Mouse (Mus musculus) left cerebral cortex, adult 6 months (tissue): ENCODE results near the gene Brwd3. TPM values are rescaled to one million over a fixed set of nuclear protein-coding genes. Genes with fewer than 3 reads are reported as not detected.

Experiments used
- long read RNA-seq, 2 experiments: library from polyadenylated mRNA; unstranded; transcript quantifications; one replicate each; pipeline ENCODE4 v2.0.0; 2019 to 2020
- polyA plus RNA-seq: library from polyadenylated mRNA; unstranded; fragments of <200 nt; fragmentation: Nextera tagmentation; gene quantifications from 2 replicates; pipeline ENCODE4 v1.2.3, GENCODE M21; 2021

Gene Brwd3
- polyA plus RNA-seq = 0.33 and 0.39 TPM in 2 replicates
- long read RNA-seq, experiment 1, partial matches to known transcripts = 0 of 1 reads
- long read RNA-seq, experiment 1, other reads (novel, unspliced or antisense) = 1 of 1 reads
- long read RNA-seq, experiment 2, partial matches to known transcripts = 3 of 4 reads
- long read RNA-seq, experiment 2, other reads (novel, unspliced or antisense) = 1 of 4 reads

GRCm38 (mm10) chrX:108834090-108834774 lies at the start of gene Brwd3:
Brwd3 (minus strand) TSS chrX:108834372.

Other genes starting within 250 kb of the Brwd3 start
- gene Gm379, start 169.5 kb downstream of the Brwd3 start, polyA plus RNA-seq = not detected in 2 replicates
- 4.0 and 5.3 TPM in 2 replicates for gene Hmgn5, start 179.0 kb upstream of the Brwd3 start, polyA plus RNA-seq